Mouse (Mus musculus): ENCODE measurements around the gene Zfp687.

Gene Zfp687

DNA sequence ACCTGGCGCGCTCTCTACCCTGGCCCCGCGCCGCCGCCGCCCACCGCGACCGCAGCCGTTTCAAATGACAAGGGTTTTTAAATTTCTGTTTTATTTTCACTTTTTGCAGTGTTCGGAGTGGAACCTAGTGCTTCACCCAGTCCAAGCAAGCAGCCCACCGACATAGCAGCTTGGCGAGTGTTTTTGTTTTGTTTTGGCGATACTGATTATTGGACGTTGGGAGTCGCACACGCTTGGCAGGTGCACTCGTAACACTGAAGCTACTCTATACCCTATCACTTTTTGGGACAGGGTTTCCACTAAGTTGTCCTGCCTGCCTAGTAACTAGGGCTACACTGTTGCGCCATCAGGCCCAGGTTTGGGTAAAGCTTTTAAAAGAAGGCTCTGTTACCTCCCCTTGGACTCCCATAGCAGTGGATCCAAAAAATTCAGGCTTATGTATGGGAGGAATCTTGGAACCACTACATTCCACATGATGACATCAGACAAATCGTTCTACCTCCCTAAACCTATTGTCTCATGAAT lies 1.3 kb upstream of the Zfp687 start:
- DNase-seq (ENCODE audit: low read depth, low spot score): no peak

GRCm38 (mm10) chr3:95015891-95016531 lies 763 bp upstream of the Zfp687 start:
- DNase-seq (ENCODE audit: low read depth, low spot score): peak; percentile 96

GRCm38 (mm10) chr3:95014428-95015151 lies 658 bp downstream of the Zfp687 start:
- no peak for DNase-seq (ENCODE audit: low read depth, low spot score)

DNA sequence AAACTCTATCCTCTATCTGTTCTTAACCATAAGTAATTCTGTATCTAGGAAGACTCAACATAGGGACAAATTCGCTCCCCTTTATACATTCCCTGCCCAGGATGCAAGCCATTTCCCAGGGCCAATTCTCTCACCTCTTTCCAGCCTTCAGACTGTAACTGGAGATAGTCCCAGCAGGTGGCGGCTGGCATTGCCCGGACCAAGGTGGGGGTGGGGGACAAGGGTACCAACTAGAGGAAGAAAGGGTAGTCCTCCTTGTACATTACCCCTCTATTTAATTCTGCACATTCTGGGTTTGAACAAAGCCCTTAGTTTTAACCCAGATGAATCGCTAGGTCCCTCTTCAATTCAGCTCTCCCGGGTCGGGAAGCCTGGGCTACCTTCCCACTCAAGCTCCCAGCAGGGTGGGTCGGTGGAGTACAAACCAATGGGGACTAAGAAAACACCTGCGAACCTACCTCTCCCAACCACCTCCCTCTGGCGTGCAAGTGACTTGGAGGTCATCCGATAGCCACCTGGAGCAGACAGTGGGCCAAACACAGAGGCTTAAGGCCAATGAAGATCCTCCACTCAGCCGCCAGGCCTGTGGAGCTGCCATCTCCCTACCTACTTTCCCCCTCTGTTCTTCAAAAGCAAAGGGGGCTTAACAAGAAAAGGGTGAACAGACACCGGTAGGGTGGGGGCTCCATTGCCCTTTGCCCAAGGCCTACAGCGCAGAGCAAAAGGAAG lies 1.4 kb downstream of the Zfp687 start:
- DNase-seq (ENCODE audit: low read depth, low spot score): no peak

GRCm38 (mm10) chr3:95012982-95013381 lies 2.3 kb downstream of the Zfp687 start:
- DNase-seq (ENCODE audit: low read depth, low spot score): no peak

DNA sequence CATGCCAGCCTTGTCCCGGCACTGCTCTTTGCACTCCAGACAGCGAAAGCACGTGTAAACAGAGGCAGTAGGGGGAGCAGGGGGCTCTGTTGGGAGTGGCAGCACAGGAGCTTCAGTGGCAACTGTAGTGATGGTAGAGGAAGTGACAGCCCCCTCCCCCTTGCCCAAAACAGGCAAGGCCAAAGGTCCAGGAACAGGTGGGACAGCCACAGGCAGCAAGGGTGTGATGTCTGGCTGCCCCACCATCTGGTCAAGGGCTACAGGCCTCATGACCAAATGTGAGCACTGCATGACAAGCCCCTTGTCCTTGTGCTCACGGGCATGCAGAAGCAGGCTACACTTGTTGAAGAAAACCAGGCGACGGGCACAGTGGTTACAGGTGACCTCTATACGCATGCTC lies 4.9 kb downstream of the Zfp687 start:
- no peak for DNase-seq (ENCODE audit: low read depth, low spot score)

DNA sequence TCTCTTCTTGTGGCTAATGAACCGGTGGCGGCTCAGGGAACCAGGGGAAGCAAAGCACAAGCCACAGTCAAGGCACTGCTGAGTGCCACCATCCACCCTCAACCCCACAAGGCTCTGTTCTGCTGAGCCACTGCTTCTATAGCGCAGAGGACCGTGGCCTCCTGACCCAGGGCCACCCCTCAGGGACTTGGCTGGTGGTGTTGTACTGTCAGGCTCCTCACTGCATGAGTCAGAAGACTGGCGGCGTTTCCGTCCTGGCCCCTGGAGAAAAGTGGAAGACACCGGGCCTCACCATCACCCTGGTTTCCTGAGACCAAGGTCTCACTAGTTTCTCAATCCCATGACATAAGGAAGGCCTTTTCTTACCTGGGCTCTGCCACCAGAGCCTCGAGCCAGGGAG lies 7.5 kb downstream of the Zfp687 start:
- no peak for DNase-seq (ENCODE audit: low read depth, low spot score)

DNA sequence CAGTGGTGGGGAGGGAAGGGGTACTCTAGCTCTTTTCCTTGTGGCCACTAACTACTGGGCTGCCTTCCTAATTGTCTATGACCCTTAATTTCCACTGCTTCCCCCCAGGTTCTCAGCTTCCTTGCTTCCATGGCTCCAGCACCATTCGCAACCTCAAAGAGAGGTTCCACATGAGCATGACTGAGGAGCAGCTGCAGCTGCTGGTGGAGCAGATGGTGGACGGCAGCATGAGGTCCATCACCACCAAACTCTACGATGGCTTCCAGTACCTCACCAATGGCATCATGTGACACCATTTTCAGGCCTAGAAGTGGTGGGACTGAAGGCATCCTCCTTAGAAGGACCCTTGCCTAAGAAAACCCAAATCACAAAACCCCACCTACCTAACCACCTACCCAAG lies 9.6 kb downstream of the Zfp687 start:
- DNase-seq (ENCODE audit: low read depth, low spot score): no peak

DNA sequence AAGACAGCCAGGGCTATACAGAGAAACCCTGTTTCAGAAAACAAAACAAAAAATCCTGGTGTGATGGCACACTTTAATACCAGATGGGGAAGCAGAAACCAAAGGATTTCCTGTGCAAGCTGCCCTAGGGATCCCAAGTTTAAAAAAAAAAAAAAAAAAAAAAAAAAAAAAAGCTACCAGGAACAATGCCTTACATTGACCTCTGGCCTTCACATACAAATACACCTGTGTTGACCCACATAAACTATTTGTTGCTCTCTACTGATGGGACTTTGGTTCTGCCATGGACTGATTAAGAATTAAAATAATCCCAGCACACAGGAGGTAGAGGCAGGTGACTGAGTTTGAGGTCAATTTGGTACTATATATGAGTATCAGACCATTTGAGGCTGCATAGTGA lies 12.0 kb downstream of the Zfp687 start:
- DNase-seq (ENCODE audit: low read depth, low spot score): no peak

GRCm38 (mm10) chr3:95002569-95002968 lies 12.7 kb downstream of the Zfp687 start:
- no peak for DNase-seq (ENCODE audit: low read depth, low spot score)

DNA sequence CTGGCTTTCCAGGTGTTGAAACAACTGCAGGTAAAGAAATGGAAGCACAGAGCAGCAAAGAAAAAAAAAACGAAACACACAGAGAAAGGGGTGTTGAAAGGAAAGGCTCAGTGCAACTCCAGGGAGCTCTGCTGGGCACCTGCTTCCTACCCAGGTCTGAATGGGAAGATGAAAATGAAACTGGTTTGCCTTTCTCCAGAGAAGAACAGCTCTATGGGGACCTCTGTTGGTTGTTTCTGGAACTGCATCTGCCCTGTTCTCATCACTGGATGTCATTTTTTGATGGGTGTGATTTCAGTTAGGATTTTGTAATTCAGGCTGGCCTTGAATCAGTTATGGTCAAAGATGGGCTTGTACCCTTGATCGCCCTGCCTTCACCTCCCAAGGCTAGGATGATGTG lies 18.3 kb downstream of the Zfp687 start:
- no peak for DNase-seq (ENCODE audit: low read depth, low spot score)

DNA sequence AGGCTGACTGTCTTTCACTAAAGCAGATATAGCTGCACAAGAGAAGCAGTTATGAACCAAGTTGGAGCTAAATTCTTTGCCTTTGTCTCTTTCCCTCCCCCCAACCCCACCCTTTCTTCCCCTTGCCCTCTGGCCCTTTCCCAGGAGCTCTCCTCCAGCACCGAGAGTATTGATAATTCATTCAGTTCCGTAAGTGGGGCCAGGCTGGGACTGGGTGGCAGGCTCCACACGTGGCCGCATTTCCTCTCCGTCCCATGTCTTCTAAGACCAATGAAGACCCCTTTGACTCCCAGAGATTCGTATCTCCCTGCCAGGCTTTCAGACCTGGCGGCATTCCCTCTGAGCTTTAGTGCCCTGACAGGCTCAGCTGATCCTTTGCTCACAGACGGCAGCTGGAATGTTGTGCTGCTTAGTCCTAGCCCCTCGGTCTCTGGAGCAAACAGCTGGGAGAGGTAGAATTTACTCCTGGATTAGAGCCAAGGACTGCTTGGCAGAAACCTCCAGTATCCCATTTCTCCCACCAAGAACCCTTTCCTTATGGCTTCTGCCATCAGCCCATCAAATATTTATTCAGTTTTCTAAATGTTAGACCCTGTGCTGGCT lies 26.0 kb downstream of the Zfp687 start:
- no peak for DNase-seq (ENCODE audit: low read depth, low spot score)

GRCm38 (mm10) chr3:94987578-94987977 lies 27.7 kb downstream of the Zfp687 start:
- DNase-seq (ENCODE audit: low read depth, low spot score): no peak

GRCm38 (mm10) chr3:94985513-94985912 lies 29.7 kb downstream of the Zfp687 start:
- no peak for DNase-seq (ENCODE audit: low read depth, low spot score)

GRCm38 (mm10) chr3:94984312-94984711 lies 30.9 kb downstream of the Zfp687 start:
- DNase-seq (ENCODE audit: low read depth, low spot score): no peak

GRCm38 (mm10) chr3:94974528-94975422 lies 40.5 kb downstream of the Zfp687 start, which contains the start of gene Pi4kb:
Pi4kb (plus strand) TSS chr3:94974731.
- peak; percentile 80 for DNase-seq (ENCODE audit: low read depth, low spot score)

- no peak for DNase-seq (ENCODE audit: low read depth, low spot score)
Observed at GRCm38 (mm10) chr3:94974026-94974527, 41.2 kb downstream of the Zfp687 start.

DNA sequence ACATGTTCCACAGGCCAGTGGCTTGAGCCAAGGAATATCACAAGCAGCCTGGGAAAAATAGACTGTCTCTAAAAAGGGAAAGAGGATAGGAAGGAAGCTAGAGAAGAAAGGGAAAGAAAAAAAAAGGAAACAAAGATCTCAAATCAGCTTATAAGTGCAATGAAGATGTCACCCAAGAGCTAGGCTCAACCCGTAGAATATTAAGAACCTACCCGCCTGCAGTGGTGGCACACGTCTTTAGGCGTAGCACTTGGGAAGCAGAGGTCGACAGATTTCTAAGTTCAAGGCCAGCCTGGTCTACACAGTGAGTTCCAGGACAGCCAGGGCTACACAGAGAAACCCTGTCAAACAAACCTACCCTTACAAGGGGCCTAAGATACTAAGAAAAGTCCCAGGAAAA lies 41.6 kb downstream of the Zfp687 start:
- no peak for DNase-seq (ENCODE audit: low read depth, low spot score)

DNA sequence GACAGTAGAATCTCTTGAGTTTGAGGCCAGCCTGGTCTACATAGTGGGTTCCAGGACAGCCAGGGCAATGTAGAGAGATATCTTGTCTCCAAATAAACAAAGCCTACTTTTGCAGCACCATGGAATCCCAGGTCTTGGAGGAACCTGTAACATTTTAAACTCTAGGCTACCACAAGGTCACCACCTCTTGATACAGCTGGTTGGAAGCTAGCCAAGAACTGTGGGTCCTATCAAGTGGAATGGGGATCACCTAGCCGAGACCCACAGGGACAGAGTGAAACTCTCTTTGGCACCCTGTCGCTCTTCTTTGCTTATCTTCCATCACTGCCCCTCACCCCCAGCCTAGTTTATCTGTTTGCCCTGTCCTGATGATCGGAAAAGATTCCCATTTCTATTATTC lies 42.7 kb downstream of the Zfp687 start:
- DNase-seq (ENCODE audit: low read depth, low spot score): no peak

- DNase-seq (ENCODE audit: low read depth, low spot score): no peak
Observed at GRCm38 (mm10) chr3:94965878-94966277, 49.4 kb downstream of the Zfp687 start.

GRCm38 (mm10) chr3:94964989-94965388 lies 50.3 kb downstream of the Zfp687 start:
- DNase-seq (ENCODE audit: low read depth, low spot score): no peak

Data from WW6 (cell line).